Mouse (Mus musculus) spleen, adult 2 months (tissue): ENCODE measurements around the gene Deaf1.

Source experiments
- CTCF ChIP-seq: fragments of 200-500 bp; IDR thresholded peaks from 2 replicates; pipeline ENCODE4 v1.5.1; 2011; ENCODE audit warnings: mild to moderate bottlenecking, inconsistent platforms; ENCODE audit not compliant: insufficient read depth, insufficient read length, insufficient replicate concordance; ENCODE audit errors: extremely low read depth
- POLR2A ChIP-seq: fragments of 200-500 bp; IDR thresholded peaks from 2 replicates; pipeline ENCODE4 v1.6.1; 2011; ENCODE audit warnings: low read depth, low read length, inconsistent platforms

GRCm38 (mm10) chr7:141374399-141374798, 46.9 kb upstream of the Deaf1 start:
- TF ChIP-seq CTCF = no peak
- no peak for TF ChIP-seq POLR2A
